Mouse (Mus musculus): ENCODE data around the gene Fbxl17. TPM values are rescaled to one million over a fixed set of nuclear protein-coding genes. Genes with fewer than 3 reads are reported as not detected.
A peak's percentile ranks its signal among the peaks of the same experiment; 100 is the strongest.

The Fbxl17 gene
- total and polyA plus RNA-seq, 3 experiments = 5.0 to 9.7 TPM; not detected in 1

DNA sequence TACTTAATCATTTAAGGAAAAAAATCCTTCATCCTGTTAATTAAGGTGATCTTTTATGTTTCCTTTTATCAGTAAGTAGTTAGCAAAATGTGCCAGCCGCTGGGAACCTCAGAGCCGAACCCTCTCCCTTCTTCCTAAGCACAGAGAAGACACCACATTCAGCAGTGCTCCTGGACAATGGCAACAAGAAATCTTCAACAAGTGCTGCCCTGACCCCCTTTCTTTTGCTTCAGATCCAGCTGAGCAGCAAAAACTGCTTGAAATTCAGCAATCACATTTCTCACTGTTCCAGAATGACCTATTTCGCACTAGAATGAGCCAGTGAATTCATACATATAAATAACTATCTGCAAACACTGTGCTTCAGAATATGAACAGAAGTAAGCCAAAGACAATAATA, 205.8 kb downstream of the Fbxl17 start:
- Histone ChIP-seq H3K9me3 (replicated peaks; ENCODE audit: insufficient read depth, low read length) (no peaks in the 10 kb centered on the region), H3K9ac (ENCODE audit: control insufficient read depth, low read depth, low read length, poor library complexity, severe bottlenecking) (no peak overlapping the region), H3K4me1 (ENCODE audit: control insufficient read depth in 1 of 2, insufficient read depth in 2 of 2, low read length in 2 of 2) (no peaks in the 10 kb centered on the region), H3K27ac (ENCODE audit: control insufficient read depth, low read depth, low read length) (no peak overlapping the region), H3K36me3 (ENCODE audit: control insufficient read depth in 1 of 2, insufficient read depth in 2 of 2, low read length in 2 of 2) (no peaks in the 10 kb centered on the region), H3K79me2 (ENCODE audit: control insufficient read depth, insufficient read depth, low read length, poor library complexity) (no peaks in the 10 kb centered on the region), H3K27me3 (ENCODE audit: control insufficient read depth in 1 of 2, insufficient read depth in 2 of 2, low read length in 2 of 2) (no peaks in the 10 kb centered on the region), H3K4me3 (ENCODE audit: control insufficient read depth in 1 of 2, insufficient read depth in 1 of 2, low read depth in 2 of 2, low read length in 2 of 2) (no peak overlapping the region)
- DNase-seq (ENCODE audit: low read depth, low spot score) = no peak
- TF ChIP-seq NRF1 (IDR thresholded peaks at IDR 0.05; ENCODE audit: insufficient read depth, low read depth, low read length, poor library complexity, severe bottlenecking) (no peak), MAX (IDR thresholded peaks at IDR 0.05; ENCODE audit: low read length) (no peak), GABPA (IDR thresholded peaks at IDR 0.05; ENCODE audit: low read depth, low read length) (no peak), BHLHE40 (IDR thresholded peaks at IDR 0.05; ENCODE audit: borderline replicate concordance, low read depth, low read length) (no peak), ELF1 (IDR thresholded peaks at IDR 0.05; ENCODE audit: low read depth, low read length) (no peak), ZMIZ1 (IDR thresholded peaks at IDR 0.05; ENCODE audit: low read depth, low read length) (no peak), ZNF384 (IDR thresholded peaks at IDR 0.05; ENCODE audit: low read depth, low read length) (no peak), E2F4 (IDR thresholded peaks at IDR 0.05; ENCODE audit: borderline replicate concordance, low read depth, low read length) (no peak), NELFE (IDR thresholded peaks at IDR 0.05; ENCODE audit: low read depth, low read length) (no peak), MEF2A (IDR thresholded peaks at IDR 0.05; ENCODE audit: extremely low read depth, insufficient replicate concordance, low read depth, low read length, poor library complexity, severe bottlenecking) (no peak), SIN3A (IDR thresholded peaks at IDR 0.05; ENCODE audit: low read length) (no peak), UBTF (IDR thresholded peaks at IDR 0.05; ENCODE audit: borderline replicate concordance, insufficient read depth, low read depth, low read length) (no peak), EP300 (IDR thresholded peaks at IDR 0.05; ENCODE audit: low read depth in 1 of 2, low read length in 2 of 2) (no peak)

DNA sequence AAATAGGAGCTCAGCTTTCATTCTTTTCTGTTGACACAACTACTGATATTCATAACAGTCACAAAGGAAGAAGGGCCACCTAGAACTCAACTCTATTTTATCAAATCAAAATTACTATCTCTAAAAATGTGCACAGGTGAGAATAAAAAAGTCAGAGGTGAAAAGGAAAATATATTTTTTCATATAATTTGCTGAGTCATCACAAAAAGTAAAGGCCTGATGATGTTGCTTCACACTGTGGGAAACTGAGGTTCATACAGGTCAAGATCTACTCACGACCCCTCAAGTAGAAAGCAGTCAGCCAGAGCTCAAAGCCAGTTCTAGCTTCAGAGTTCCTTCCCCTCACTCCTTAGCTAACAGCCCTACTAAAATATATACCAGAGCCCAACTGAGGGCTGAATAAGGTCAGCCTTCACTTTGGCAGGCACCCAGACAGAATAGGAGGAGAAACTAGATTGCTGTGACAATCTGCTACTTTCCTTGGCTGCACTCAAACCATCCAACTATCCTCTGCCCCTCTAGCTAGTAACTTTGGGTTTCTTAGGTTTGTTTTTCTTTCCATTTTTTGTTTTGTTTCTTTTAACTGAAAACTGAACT, 210.4 kb downstream of the Fbxl17 start:
- no peak overlapping the region for H3K4me3 ChIP-seq (ENCODE audit: control insufficient read depth in 1 of 2, insufficient read depth in 1 of 2, low read depth in 2 of 2, low read length in 2 of 2)
- H3K36me3 ChIP-seq (ENCODE audit: control insufficient read depth in 1 of 2, insufficient read depth in 2 of 2, low read length in 2 of 2) = peaks cover 0 to 3% of the 10 kb centered on the region in 2 experiments; a peak in 2 of 4 replicates
- no peak overlapping the region for H3K27ac ChIP-seq (ENCODE audit: control insufficient read depth, low read depth, low read length)
- peaks cover 0 to under 1% of the 10 kb centered on the region in 2 experiments; a peak in 2 of 4 replicates for H3K4me1 ChIP-seq (ENCODE audit: control insufficient read depth in 1 of 2, insufficient read depth in 2 of 2, low read length in 2 of 2)
- H3K27me3 ChIP-seq (ENCODE audit: control insufficient read depth in 1 of 2, insufficient read depth in 2 of 2, low read length in 2 of 2) = no peaks in the 10 kb centered on the region
- no peak overlapping the region for H3K9ac ChIP-seq (ENCODE audit: control insufficient read depth, low read depth, low read length, poor library complexity, severe bottlenecking)
- H3K79me2 ChIP-seq (ENCODE audit: control insufficient read depth, insufficient read depth, low read length, poor library complexity) = no peaks in the 10 kb centered on the region
- peak; percentile 17 for DNase-seq (ENCODE audit: low read depth, low spot score)
- TF ChIP-seq MAFK (IDR thresholded peaks at IDR 0.05; ENCODE audit: borderline replicate concordance, low read depth, low read length) (peak; percentile 93), CHD2 (IDR thresholded peaks at IDR 0.05; ENCODE audit: low read length) (no peak)
- no peaks in the 10 kb centered on the region for H3K9me3 ChIP-seq (replicated peaks; ENCODE audit: insufficient read depth, low read length)

Measured in MEL (cell line).